Mouse (Mus musculus) layer of hippocampus, postnatal 14 days (tissue): Measurements from ENCODE around the gene Nfic. TPM values are rescaled to one million over a fixed set of nuclear protein-coding genes. Genes with fewer than 3 reads are reported as not detected.

Source experiments
- DNase-seq, 2 experiments: peaks; one replicate each; pipeline ENCODE4 v3.0.0; 2021 to 2022; ENCODE audit warnings: low spot score in 2 of 2, mixed read lengths in 1 of 2
- total RNA-seq, 2 experiments: library from RNA; stranded (reverse); gene quantifications; 2 replicates each; pipeline ENCODE4 v1.2.3; 2021

The Nfic gene
- total RNA-seq, 2 experiments from 2014 or later: 66.7 to 70.9 TPM

GRCm38 (mm10) chr10:81408871-81409291, 46.6 kb downstream of the Nfic start:
- peak in 1 of 2 experiments; percentile 58 for DNase-seq

GRCm38 (mm10) chr10:81408424-81408729, 47.1 kb downstream of the Nfic start:
- no peak for DNase-seq

DNA sequence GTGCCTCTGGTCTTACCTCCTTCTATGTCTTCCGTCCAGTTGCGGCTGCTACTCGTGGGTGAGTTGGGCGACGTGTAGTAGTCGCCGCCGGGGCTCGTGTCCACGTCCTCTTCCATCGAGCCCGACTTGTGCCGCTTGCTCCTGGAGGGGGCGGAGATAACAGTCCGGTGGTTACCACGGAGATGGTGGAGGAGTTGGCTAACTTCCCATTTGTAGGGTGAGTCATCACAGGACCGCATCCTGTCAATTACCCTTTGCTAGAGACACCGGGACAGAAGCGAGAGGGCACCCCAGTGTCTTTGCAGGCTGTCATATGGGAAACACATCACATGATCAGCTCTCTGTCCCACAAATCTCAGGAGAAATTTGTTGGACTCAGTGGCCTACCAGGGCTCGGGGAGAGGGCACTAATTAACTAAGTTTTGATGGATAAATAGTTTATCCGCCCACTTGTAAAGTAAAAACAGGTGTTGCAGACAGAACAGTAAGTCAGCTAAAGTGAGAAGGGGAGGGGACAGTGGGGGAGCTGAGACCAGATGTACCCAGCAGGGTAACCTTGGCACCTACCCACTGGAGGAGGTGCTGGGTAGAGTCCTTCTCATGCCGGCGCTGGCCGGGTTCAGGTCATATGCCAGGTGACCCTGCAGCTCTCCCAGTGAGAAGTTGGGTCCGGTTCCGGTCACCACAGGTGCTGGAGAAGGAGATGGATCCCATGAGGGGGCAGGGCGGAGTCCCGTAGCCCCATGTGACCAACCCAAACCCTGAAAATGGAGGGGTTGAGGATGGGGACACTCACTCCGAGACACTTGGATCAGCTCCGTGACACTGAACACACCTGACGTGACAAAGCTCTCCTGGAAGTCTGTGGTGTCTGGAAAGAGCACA, 47.7 kb downstream of the Nfic start:
- DNase-seq: peak in 1 of 2 experiments; percentile 73

- no peak for DNase-seq
Measured at GRCm38 (mm10) chr10:81406504-81407440, 48.7 kb downstream of the Nfic start.

GRCm38 (mm10) chr10:81405588-81406201, 49.7 kb downstream of the Nfic start:
- peak in 1 of 2 experiments; percentile 64 for DNase-seq

DNA sequence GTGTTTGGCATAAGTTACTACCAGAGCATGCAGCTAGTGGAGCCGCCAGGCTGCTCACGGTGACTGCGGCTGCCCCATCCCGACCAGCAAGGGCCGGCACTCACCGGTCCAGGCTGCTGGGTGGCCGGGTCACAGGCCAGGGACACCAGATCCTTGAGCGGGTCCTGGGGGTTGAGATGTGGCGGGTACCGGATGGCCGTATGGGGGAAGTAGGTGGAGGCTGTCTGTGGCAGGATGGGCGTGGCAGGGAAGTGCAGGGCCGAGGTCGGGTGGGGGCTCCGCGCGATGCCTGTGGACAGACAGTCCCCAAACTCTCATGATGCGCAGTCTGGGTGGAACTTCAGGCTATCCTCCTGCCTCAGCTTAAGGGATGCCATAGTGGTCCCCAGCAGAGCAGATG, 50.7 kb downstream of the Nfic start:
- no peak for DNase-seq

GRCm38 (mm10) chr10:81404082-81404481, 51.4 kb downstream of the Nfic start:
- DNase-seq: no peak

DNA sequence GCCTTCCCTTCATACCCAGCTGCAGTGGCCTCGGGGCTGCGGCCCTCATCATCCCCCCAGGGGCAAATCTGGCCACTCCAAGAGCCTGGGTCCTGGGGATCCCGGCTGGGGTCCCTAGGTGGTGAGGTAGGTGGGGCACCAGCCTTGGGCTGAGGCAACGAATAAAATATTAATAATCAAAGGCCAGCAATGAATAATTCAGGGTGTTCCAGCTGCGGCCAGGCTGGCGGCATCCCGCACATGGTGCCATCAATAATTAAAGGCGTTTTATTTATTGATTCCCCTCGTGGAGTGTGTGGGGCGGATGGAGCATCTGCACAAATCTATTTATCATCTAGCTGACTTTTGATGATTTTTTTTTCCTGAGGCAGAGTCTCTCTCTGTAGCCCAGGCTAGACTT, 51.9 kb downstream of the Nfic start:
- no peak for DNase-seq

DNA sequence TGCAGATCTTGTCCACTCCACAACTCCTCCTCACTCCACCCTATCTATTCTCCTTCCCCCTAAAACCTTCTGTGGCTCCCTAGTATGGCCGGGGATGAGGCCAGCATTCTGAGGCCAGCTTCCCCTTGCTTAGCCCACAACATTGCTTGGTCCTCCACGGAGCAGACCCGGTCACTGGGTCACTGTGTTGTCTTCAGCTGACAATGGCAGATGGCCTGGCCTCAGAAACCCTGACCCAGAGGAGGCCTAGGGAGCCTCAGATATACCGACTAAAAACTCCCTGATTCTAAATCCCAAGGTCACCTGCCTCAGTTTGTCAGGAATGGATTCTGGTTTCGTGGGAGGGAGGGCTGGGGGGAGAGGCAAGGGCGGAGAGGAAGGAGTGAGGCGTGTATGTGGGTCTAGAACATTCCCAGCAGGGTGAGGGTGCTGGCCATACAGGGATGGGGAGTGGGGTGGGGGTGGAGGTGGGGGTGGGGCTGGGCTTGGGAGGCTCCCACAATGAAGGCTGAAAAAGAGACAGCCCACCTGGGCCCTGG, 53.1 kb downstream of the Nfic start:
- no peak for DNase-seq

- DNase-seq: peak; percentile 61 to 66
Measured at GRCm38 (mm10) chr10:81401521-81402226, 53.8 kb downstream of the Nfic start.

- no peak for DNase-seq
Measured at GRCm38 (mm10) chr10:81401205-81401520, 54.3 kb downstream of the Nfic start.

DNA sequence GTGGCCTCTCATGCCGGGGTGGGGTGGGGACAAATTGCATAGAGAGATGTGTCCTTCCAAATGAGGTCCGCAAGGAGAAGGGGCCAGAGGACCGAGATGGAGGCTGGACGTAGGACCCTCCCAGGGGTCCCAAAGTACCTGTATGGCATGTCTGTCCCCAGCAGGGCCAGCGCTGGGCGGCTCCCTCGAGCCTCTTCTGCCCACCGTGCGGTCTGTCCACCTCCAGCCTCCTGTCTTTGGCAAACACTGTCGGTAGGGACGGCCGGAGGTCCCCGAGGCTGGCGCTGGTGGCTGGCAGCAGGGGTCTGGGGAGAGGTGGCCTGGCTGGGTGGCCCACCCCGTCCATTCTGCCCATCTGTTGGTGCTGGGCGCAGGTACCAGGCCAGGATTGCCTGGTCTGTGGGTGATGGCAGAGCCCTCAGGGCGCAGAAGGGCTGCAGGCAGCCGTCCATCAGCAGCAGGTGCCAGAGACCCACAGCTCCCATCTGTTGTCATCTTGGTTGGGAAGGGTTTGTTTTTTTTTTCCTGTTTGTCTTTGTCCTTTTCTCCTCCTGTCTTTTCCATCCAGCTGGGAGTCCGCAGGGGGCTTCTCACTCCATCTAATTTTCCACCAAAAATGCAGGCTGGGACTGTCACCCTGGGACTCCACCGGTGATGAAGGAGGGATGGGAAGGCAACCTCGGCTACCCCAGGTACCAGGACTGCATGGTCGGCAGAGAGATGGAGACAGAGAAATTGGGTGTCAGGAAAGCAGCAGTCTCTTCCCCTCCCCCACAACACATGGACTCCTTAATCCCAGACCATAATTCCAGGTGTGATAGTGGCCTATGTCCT, 54.8 kb downstream of the Nfic start:
- no peak for DNase-seq

GRCm38 (mm10) chr10:81399798-81400308, 55.6 kb downstream of the Nfic start:
- no peak for DNase-seq

DNA sequence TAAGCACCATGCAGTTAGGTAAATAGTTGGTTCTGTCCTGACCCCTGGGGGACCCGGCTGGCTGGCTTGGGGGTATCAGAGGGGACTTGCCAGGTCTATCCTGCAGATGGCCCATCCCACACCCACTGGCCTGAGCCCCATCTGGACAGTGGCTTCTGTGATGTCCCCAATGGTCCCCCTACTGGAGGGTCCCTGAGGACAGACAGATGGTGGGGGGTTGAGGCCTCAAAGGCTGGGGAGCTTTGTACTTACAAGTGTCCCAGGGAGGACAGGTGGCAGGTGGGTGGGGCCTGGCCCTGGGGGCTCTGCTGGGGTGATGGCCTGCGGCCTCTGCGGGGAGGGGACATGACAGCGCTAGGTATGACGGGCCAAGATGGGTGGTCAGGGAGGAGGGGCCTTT, 56.1 kb downstream of the Nfic start:
- DNase-seq: no peak

GRCm38 (mm10) chr10:81396749-81397148, 58.7 kb downstream of the Nfic start:
- DNase-seq: no peak

DNA sequence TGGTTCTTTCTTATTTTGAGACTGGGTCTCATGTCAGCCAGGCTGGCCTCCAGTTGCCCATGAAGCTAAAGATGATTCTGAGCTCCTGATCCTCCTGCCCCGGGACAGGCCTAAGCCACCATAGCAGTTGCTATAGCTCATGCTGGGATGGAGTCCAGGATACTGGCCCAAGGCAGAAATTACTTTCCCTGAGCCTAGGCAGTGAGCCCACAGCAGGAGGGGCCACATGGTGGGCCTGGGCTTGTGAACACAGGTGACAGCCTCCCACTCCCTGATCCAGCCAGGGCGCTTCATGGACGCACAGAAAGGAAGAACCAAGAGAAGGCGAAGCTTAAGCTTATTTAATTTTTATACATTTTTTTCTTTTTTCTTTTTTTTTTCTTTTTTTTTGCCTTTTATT, 59.6 kb downstream of the Nfic start:
- no peak for DNase-seq

DNA sequence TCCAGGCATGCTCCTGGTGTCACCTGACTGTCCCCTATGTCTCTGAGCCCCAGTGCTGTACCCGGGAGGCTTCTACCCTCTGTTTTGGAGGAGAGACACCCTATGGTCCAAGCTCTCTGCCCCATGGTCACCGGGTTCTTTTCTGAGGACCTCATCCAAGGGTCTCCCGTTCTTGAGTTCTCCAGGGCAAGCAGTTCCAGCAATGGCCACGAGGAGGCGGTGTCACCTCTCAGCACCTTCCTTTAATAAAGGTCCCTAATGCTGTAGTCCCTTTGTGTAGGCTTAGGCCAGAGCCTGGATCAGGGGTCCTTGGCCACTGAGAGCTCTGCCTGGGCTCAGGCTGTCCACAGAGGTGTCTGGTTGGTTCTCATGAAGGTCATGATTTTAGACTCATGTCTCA, 60.3 kb downstream of the Nfic start:
- DNase-seq: peak; percentile 68

DNA sequence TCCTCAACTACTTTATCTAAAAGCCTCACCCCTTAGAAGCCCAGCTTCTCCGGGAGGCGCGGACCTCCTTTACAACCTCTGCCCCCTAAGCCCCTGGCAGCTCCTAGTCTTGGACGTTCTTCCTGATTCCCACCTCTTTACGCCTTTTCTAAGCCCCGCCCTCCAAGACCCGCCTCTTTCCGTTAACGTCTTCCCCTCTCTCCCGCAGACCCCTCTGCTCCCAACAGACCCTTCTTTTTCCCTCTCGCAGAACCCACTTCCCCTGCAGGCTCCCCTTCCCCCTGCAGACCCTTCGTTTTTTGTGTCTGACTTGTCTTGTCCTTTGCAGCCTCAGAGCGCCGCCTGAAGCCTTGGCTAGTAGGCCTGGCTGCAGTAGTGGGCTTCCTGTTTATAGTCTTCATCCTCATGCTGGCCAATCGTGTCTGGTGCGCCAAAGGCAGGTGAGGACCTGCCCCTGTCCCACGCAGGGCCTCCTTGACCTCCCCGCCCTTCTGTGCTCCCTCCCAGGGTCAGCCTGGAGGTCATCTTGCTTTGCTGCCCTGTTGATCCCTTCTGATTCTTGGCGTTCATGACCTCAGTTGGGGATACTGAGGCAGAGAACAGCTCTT, 61.9 kb downstream of the Nfic start:
- no peak for DNase-seq

DNA sequence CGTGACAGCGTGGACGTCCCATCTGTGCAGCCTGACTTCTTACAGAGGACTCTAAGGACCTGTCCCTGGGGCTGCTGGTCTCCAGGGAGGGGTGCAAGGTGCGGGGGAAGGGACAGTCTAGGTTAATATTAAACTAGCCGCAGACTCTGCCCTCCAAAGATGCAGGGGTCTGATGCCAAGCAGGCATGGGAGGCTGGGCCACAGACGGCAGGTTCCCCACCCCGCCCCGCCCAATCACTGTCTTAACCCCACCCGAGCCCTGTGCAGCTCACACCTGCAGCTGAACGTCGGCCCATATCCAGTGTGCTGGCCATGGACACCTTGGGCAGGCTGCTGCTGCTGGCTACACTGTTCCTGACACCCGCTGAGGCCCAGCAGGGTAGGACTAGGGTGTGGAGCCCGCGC, 62.7 kb downstream of the Nfic start, which contains the start of gene Smim24:
Gene Smim24 (plus strand): TSS at position 271 of the 405 bp plus-strand sequence.
- DNase-seq: no peak
